Mouse (Mus musculus): ENCODE measurements around the gene Ftsj3. TPM values are rescaled to one million over a fixed set of nuclear protein-coding genes. Genes with fewer than 3 reads are reported as not detected.
"Not testable (repeated sequence)": the region's sequence is repeated elsewhere in the genome, so short reads cannot be mapped to it uniquely, and the experiment has no call there.

Ftsj3 gene
- total and polyA plus RNA-seq, 3 experiments = 205 to 308 TPM; not detected in 1

- not testable (repeated sequence) for H3K9me3 ChIP-seq (replicated peaks; ENCODE audit: insufficient read depth, low read length); H3K79me2 ChIP-seq (ENCODE audit: control insufficient read depth, insufficient read depth, low read length, poor library complexity); H3K4me3 ChIP-seq (ENCODE audit: control insufficient read depth in 1 of 2, insufficient read depth in 1 of 2, low read depth in 2 of 2, low read length in 2 of 2); H3K27me3 ChIP-seq (ENCODE audit: control insufficient read depth in 1 of 2, insufficient read depth in 2 of 2, low read length in 2 of 2); H3K4me1 ChIP-seq (ENCODE audit: control insufficient read depth in 1 of 2, insufficient read depth in 2 of 2, low read length in 2 of 2); H3K27ac ChIP-seq (ENCODE audit: control insufficient read depth, low read depth, low read length); DNase-seq (ENCODE audit: low read depth, low spot score); H3K9ac ChIP-seq (ENCODE audit: control insufficient read depth, low read depth, low read length, poor library complexity, severe bottlenecking)
- H3K36me3 ChIP-seq (ENCODE audit: control insufficient read depth in 1 of 2, insufficient read depth in 2 of 2, low read length in 2 of 2) = peaks cover 0 to 64% of the 10 kb centered on the region in 2 experiments; a peak in 3 of 4 replicates
- peak; percentile 8 to 15 (median 9); a peak in 1 of 6 replicates for TF ChIP-seq CTCF (IDR thresholded peaks at IDR 0.05 in 2 of 3, conservative IDR thresholded peaks at IDR 0.05 in 1 of 3; ENCODE audit: control insufficient read depth in 1 of 3, insufficient read depth in 1 of 3, low read depth in 2 of 3, low read length in 3 of 3, poor library complexity in 1 of 3, severe bottlenecking in 1 of 3)
Observed at GRCm38 (mm10) chr11:106233978-106234377, 21.9 kb downstream of the Ftsj3 start.

- H3K9me3 ChIP-seq (replicated peaks; ENCODE audit: insufficient read depth, low read length) = no peaks in the 10 kb centered on the region
- H3K79me2 ChIP-seq (ENCODE audit: control insufficient read depth, insufficient read depth, low read length, poor library complexity) = peaks cover 61% of the 10 kb centered on the region
Observed at GRCm38 (mm10) chr11:106220603-106221002, 35.3 kb downstream of the Ftsj3 start.

GRCm38 (mm10) chr11:106216730-106217490, 39.0 kb downstream of the Ftsj3 start, which contains the start of gene Ddx42:
TSS of gene Ddx42 (plus strand) at chr11:106216926.
- no peaks in the 10 kb centered on the region for H3K27me3 ChIP-seq (ENCODE audit: control insufficient read depth in 1 of 2, insufficient read depth in 2 of 2, low read length in 2 of 2)
- no peaks in the 10 kb centered on the region for H3K9me3 ChIP-seq (replicated peaks; ENCODE audit: insufficient read depth, low read length)
- H3K36me3 ChIP-seq (ENCODE audit: control insufficient read depth in 1 of 2, insufficient read depth in 2 of 2, low read length in 2 of 2) = peaks cover 12 to 32% of the 10 kb centered on the region in 2 experiments
- peaks cover 68% of the 10 kb centered on the region for H3K79me2 ChIP-seq (ENCODE audit: control insufficient read depth, insufficient read depth, low read length, poor library complexity)
- H3K4me1 ChIP-seq (ENCODE audit: control insufficient read depth in 1 of 2, insufficient read depth in 2 of 2, low read length in 2 of 2) = peaks cover 0 to 19% of the 10 kb centered on the region in 2 experiments; a peak in 3 of 4 replicates
- peak within 1 kb of the TSS; percentile 95 for H3K27ac ChIP-seq (ENCODE audit: control insufficient read depth, low read depth, low read length)
- peak; percentile 99 for DNase-seq (ENCODE audit: low read depth, low spot score)
- peak within 1 kb of the TSS; percentile 91 for H3K9ac ChIP-seq (ENCODE audit: control insufficient read depth, low read depth, low read length, poor library complexity, severe bottlenecking)
- peak within 1 kb of the TSS; percentile 86 to 92 for H3K4me3 ChIP-seq (ENCODE audit: control insufficient read depth in 1 of 2, insufficient read depth in 1 of 2, low read depth in 2 of 2, low read length in 2 of 2)
- TF ChIP-seq BHLHE40 (IDR thresholded peaks at IDR 0.05; ENCODE audit: borderline replicate concordance, low read depth, low read length) (no peak), EP300 (IDR thresholded peaks at IDR 0.05; ENCODE audit: low read depth in 1 of 2, low read length in 2 of 2) (peak in 1 of 2 experiments; percentile 27; a peak in 1 of 4 replicates), ZKSCAN1 (IDR thresholded peaks at IDR 0.05; ENCODE audit: low read depth, low read length) (no peak), RAD21 (IDR thresholded peaks at IDR 0.05; ENCODE audit: low read depth, low read length) (no peak), POLR2A (IDR thresholded peaks at IDR 0.05; ENCODE audit: control insufficient read depth in 1 of 2, insufficient read depth in 1 of 2, low read depth in 1 of 2, low read length in 2 of 2, poor library complexity in 1 of 2) (peak; percentile 73 to 82), KAT2A (conservative IDR thresholded peaks at IDR 0.05; ENCODE audit: low read depth, low read length) (peak; percentile 75), POLR2AphosphoS2 (IDR thresholded peaks at IDR 0.05; ENCODE audit: low read length) (peak; percentile 42; the same call in 1 of the 2 replicates), RCOR1 (IDR thresholded peaks at IDR 0.05; ENCODE audit: low read depth, low read length) (no peak), E2F4 (IDR thresholded peaks at IDR 0.05; ENCODE audit: borderline replicate concordance, low read depth, low read length) (peak; percentile 52; the same call in 1 of the 2 replicates), UBTF (IDR thresholded peaks at IDR 0.05; ENCODE audit: borderline replicate concordance, insufficient read depth, low read depth, low read length) (0 out of 2 replicates have a peak, but pooled peaks have one; percentile 28), SMC3 (IDR thresholded peaks at IDR 0.05; ENCODE audit: low read depth, low read length) (no peak), MYC (IDR thresholded peaks at IDR 0.05; ENCODE audit: low read depth, low read length) (peak; percentile 22; the same call in 1 of the 2 replicates), MAFK (IDR thresholded peaks at IDR 0.05; ENCODE audit: borderline replicate concordance, low read depth, low read length) (no peak), TBP (IDR thresholded peaks at IDR 0.05; ENCODE audit: low read depth, low read length) (peak; percentile 76), ZMIZ1 (IDR thresholded peaks at IDR 0.05; ENCODE audit: low read depth, low read length) (peak; percentile 52; the same call in 1 of the 2 replicates), TAL1 (IDR thresholded peaks at IDR 0.05; ENCODE audit: low read length) (no peak), TCF12 (IDR thresholded peaks at IDR 0.05; ENCODE audit: low read depth, low read length) (peak; percentile 39; the same call in 1 of the 2 replicates), CTCF (IDR thresholded peaks at IDR 0.05 in 2 of 3, conservative IDR thresholded peaks at IDR 0.05 in 1 of 3; ENCODE audit: control insufficient read depth in 1 of 3, insufficient read depth in 1 of 3, low read depth in 2 of 3, low read length in 3 of 3, poor library complexity in 1 of 3, severe bottlenecking in 1 of 3) (no peak), GATA1 (IDR thresholded peaks at IDR 0.05; ENCODE audit: low read depth, low read length) (no peak), ELF1 (IDR thresholded peaks at IDR 0.05; ENCODE audit: low read depth, low read length) (peak; percentile 92), MAX (IDR thresholded peaks at IDR 0.05; ENCODE audit: low read length) (no peak), USF2 (IDR thresholded peaks at IDR 0.05; ENCODE audit: borderline replicate concordance in 1 of 2, insufficient read depth in 1 of 2, low read depth in 1 of 2, low read length in 2 of 2) (no peak)

More at GRCm38 (mm10) chr11:106220603-106221002, 35.3 kb downstream of the Ftsj3 start:
- H3K27me3 ChIP-seq (ENCODE audit: control insufficient read depth in 1 of 2, insufficient read depth in 2 of 2, low read length in 2 of 2) = no peaks in the 10 kb centered on the region
- no peak overlapping the region for H3K9ac ChIP-seq (ENCODE audit: control insufficient read depth, low read depth, low read length, poor library complexity, severe bottlenecking)
- no peak for DNase-seq (ENCODE audit: low read depth, low spot score)
- peaks cover 0 to 11% of the 10 kb centered on the region in 2 experiments; a peak in 3 of 4 replicates for H3K4me1 ChIP-seq (ENCODE audit: control insufficient read depth in 1 of 2, insufficient read depth in 2 of 2, low read length in 2 of 2)
- no peak for TF ChIP-seq MEF2A (IDR thresholded peaks at IDR 0.05; ENCODE audit: extremely low read depth, insufficient replicate concordance, low read depth, low read length, poor library complexity, severe bottlenecking)
- peak; percentile 52 for TF ChIP-seq USF1 (IDR thresholded peaks at IDR 0.05; ENCODE audit: low read depth, low read length)
- H3K36me3 ChIP-seq (ENCODE audit: control insufficient read depth in 1 of 2, insufficient read depth in 2 of 2, low read length in 2 of 2) = peaks cover 20 to 27% of the 10 kb centered on the region in 2 experiments
- no peak overlapping the region for H3K27ac ChIP-seq (ENCODE audit: control insufficient read depth, low read depth, low read length)
- no peak overlapping the region for H3K4me3 ChIP-seq (ENCODE audit: control insufficient read depth in 1 of 2, insufficient read depth in 1 of 2, low read depth in 2 of 2, low read length in 2 of 2)

Measured in MEL (cell line).